Mouse (Mus musculus) CH12.LX (cell line): ENCODE data around the gene Rgs3. TPM values are rescaled to one million over a fixed set of nuclear protein-coding genes. Genes with fewer than 3 reads are reported as not detected.

Source experiments
- DNase-seq: peaks from one replicate; pipeline ENCODE4 v3.0.0-alpha.2; 2013; ENCODE audit errors: extremely low read depth
- H3K27ac ChIP-seq: 2 replicates; pipeline ENCODE4 v1.5.1; 2012; ENCODE audit warnings: low read depth, mild to moderate bottlenecking, control low read depth, moderate library complexity; ENCODE audit not compliant: insufficient read depth
- H3K27me3 ChIP-seq: replicated peaks from 2 replicates; pipeline ENCODE3; 2012; ENCODE audit warnings: inconsistent platforms
- H3K36me3 ChIP-seq, 2 experiments: replicated peaks in 1 of 2; 2 replicates each; pipeline versions ENCODE3 to v1.6.1; 2012; ENCODE audit warnings: inconsistent platforms in 1 of 2, low read length in 1 of 2, mild to moderate bottlenecking in 1 of 2, mixed read lengths in 1 of 2, moderate library complexity in 1 of 2; ENCODE audit not compliant: control insufficient read depth in 1 of 2, insufficient read depth in 1 of 2
- H3K4me1 ChIP-seq, 2 experiments: 2 replicates each; pipeline ENCODE4 v1.6.1; 2012; ENCODE audit warnings: inconsistent platforms in 1 of 2, moderate library complexity in 1 of 2; ENCODE audit not compliant: insufficient read depth in 2 of 2, control insufficient read depth in 1 of 2
- H3K4me2 ChIP-seq: 2 replicates; pipeline ENCODE4 v1.6.1; 2012; ENCODE audit warnings: low read depth, mild to moderate bottlenecking, control low read depth; ENCODE audit not compliant: poor library complexity, insufficient read depth, severe bottlenecking
- H3K4me3 ChIP-seq, 3 experiments: fragments of 150-350 bp in 1 of 3; sonication (generic) in 1 of 3; replicated peaks in 1 of 3; 2 replicates each; pipeline versions ENCODE3 to v1.5.1; 2011 to 2012; ENCODE audit warnings: low read depth in 2 of 3, low read length in 2 of 3, mild to moderate bottlenecking in 2 of 3, moderate library complexity in 2 of 3, control low read depth in 1 of 3, improper control_type of control experiment in 1 of 3, inconsistent platforms in 1 of 3, mixed read lengths in 1 of 3; ENCODE audit not compliant: poor library complexity in 1 of 3
- H3K79me2 ChIP-seq: replicated peaks from 2 replicates; pipeline ENCODE4 v1.6.1; 2012; ENCODE audit warnings: mild to moderate bottlenecking, moderate library complexity; ENCODE audit not compliant: control insufficient read depth, poor library complexity, insufficient read depth, severe bottlenecking; ENCODE audit errors: extremely low read depth
- H3K9ac ChIP-seq: 2 replicates; pipeline ENCODE4 v1.6.1; 2012; ENCODE audit warnings: low read depth, mild to moderate bottlenecking, control low read depth, moderate library complexity; ENCODE audit not compliant: insufficient read depth
- H3K9me3 ChIP-seq: replicated peaks from 2 replicates; pipeline ENCODE3; 2012; ENCODE audit warnings: low read length, inconsistent platforms, mixed read lengths
- BHLHE40 ChIP-seq: IDR thresholded peaks from 2 replicates; pipeline ENCODE4 v1.6.1; 2011; ENCODE audit warnings: mild to moderate bottlenecking, low read depth, low read length, improper control_type of control experiment
- CHD2 ChIP-seq: IDR thresholded peaks from 2 replicates; pipeline ENCODE4 v1.6.1; 2011; ENCODE audit warnings: low read length, improper control_type of control experiment
- CTCF ChIP-seq, 2 experiments: IDR thresholded peaks in 1 of 2; conservative IDR thresholded peaks in 1 of 2; 2 replicates each; pipeline ENCODE4 v1.5.1; 2011 to 2012; ENCODE audit warnings: low read depth in 2 of 2, low read length in 2 of 2, improper control_type of control experiment in 1 of 2, inconsistent platforms in 1 of 2, mild to moderate bottlenecking in 1 of 2, moderate library complexity in 1 of 2
- ELF1 ChIP-seq: IDR thresholded peaks from 2 replicates; pipeline ENCODE4 v1.6.1; 2014; ENCODE audit warnings: low read depth, mild to moderate bottlenecking, inconsistent platforms, low read length, improper control_type of control experiment
- EP300 ChIP-seq: IDR thresholded peaks from 2 replicates; pipeline ENCODE4 v1.6.1; 2011; ENCODE audit warnings: low read length, improper control_type of control experiment
- ETS1 ChIP-seq: conservative IDR thresholded peaks from 2 replicates; pipeline ENCODE4 v1.6.1; 2012; ENCODE audit warnings: low read depth, mild to moderate bottlenecking, inconsistent platforms, low read length, improper control_type of control experiment, moderate library complexity
- GABPA ChIP-seq: IDR thresholded peaks from 2 replicates; pipeline ENCODE4 v1.6.1; 2012; ENCODE audit warnings: low read depth, low read length, improper control_type of control experiment, inconsistent platforms; ENCODE audit not compliant: insufficient replicate concordance
- HCFC1 ChIP-seq: IDR thresholded peaks from 2 replicates; pipeline ENCODE4 v1.6.1; 2012; ENCODE audit warnings: low read depth, mild to moderate bottlenecking, inconsistent platforms, low read length, improper control_type of control experiment
- IRF4 ChIP-seq: IDR thresholded peaks from 2 replicates; pipeline ENCODE4 v1.6.1; 2014; ENCODE audit warnings: low read depth, mild to moderate bottlenecking, inconsistent platforms, low read length, improper control_type of control experiment
- JUN ChIP-seq: IDR thresholded peaks from 2 replicates; pipeline ENCODE4 v1.6.1; 2011; ENCODE audit warnings: low read depth, mild to moderate bottlenecking, low read length, improper control_type of control experiment, moderate library complexity; ENCODE audit not compliant: insufficient read depth
- JUND ChIP-seq: conservative IDR thresholded peaks from 2 replicates; pipeline ENCODE4 v1.6.1; 2011; ENCODE audit warnings: low read depth, low read length, improper control_type of control experiment
- KAT2A ChIP-seq: IDR thresholded peaks from 2 replicates; pipeline ENCODE4 v1.6.1; 2012; ENCODE audit warnings: low read length, improper control_type of control experiment, inconsistent platforms; ENCODE audit not compliant: insufficient replicate concordance
- MAFK ChIP-seq: IDR thresholded peaks from 2 replicates; pipeline ENCODE4 v1.6.1; 2011; ENCODE audit warnings: low read length, improper control_type of control experiment; ENCODE audit not compliant: insufficient replicate concordance
- MAZ ChIP-seq: IDR thresholded peaks from 2 replicates; pipeline ENCODE4 v1.6.1; 2012; ENCODE audit warnings: low read depth, mild to moderate bottlenecking, inconsistent platforms, low read length, improper control_type of control experiment, moderate library complexity
- MEF2A ChIP-seq: IDR thresholded peaks from 2 replicates; pipeline ENCODE4 v1.6.1; 2014; ENCODE audit warnings: low read depth, mild to moderate bottlenecking, inconsistent platforms, low read length, improper control_type of control experiment, borderline replicate concordance
- MXI1 ChIP-seq: IDR thresholded peaks from 2 replicates; pipeline ENCODE4 v1.6.1; 2011; ENCODE audit warnings: mild to moderate bottlenecking, low read depth, low read length, improper control_type of control experiment
- POLR2A ChIP-seq: IDR thresholded peaks from 2 replicates; pipeline ENCODE4 v1.6.1; 2011; ENCODE audit warnings: low read depth, mild to moderate bottlenecking, improper control_type of control experiment, low read length
- POLR2AphosphoS2 ChIP-seq: IDR thresholded peaks from 2 replicates; pipeline ENCODE4 v1.6.1; 2011; ENCODE audit warnings: low read depth, low read length, improper control_type of control experiment
- RAD21 ChIP-seq: IDR thresholded peaks from 2 replicates; pipeline ENCODE4 v1.6.1; 2011; ENCODE audit warnings: low read depth, mild to moderate bottlenecking, low read length, improper control_type of control experiment, moderate library complexity
- TCF12 ChIP-seq: IDR thresholded peaks from 2 replicates; pipeline ENCODE4 v1.6.1; 2014; ENCODE audit warnings: low read depth, mild to moderate bottlenecking, inconsistent platforms, low read length, improper control_type of control experiment
- UBTF ChIP-seq: IDR thresholded peaks from 2 replicates; pipeline ENCODE4 v1.6.1; 2012; ENCODE audit warnings: low read depth, mild to moderate bottlenecking, inconsistent platforms, low read length, improper control_type of control experiment, moderate library complexity
- ZC3H11A ChIP-seq: IDR thresholded peaks from 2 replicates; pipeline ENCODE4 v1.6.1; 2012; ENCODE audit warnings: low read depth, mild to moderate bottlenecking, inconsistent platforms, low read length, improper control_type of control experiment
- ZMIZ1 ChIP-seq: IDR thresholded peaks from 2 replicates; pipeline ENCODE4 v1.6.1; 2012; ENCODE audit warnings: low read depth, mild to moderate bottlenecking, inconsistent platforms, low read length, improper control_type of control experiment
- ZNF384 ChIP-seq: IDR thresholded peaks from 2 replicates; pipeline ENCODE4 v1.6.1; 2012; ENCODE audit warnings: low read depth, low read length, improper control_type of control experiment, inconsistent platforms
- dilution Hi-C: fragments of 300-500 bp; cut with MboI; formaldehyde crosslinking; loops from 2 replicates; pipeline ENCODE4 v1.14.3; 2020; ENCODE audit warnings: low sequenced_read_pairs; ENCODE audit not compliant: extremely low pct_unique_long_range_greater_than_20kb, extremely low pct_ligation_motif_present
- in situ Hi-C: fragments of 300-500 bp; cut with MboI; formaldehyde crosslinking; loops from 3 replicates; pipeline ENCODE4 v1.14.3; 2019; ENCODE audit warnings: low sequenced_read_pairs, low pct_ligation_motif_present, low pct_unique_long_range_greater_than_20kb, mixed read lengths
- polyA plus RNA-seq: library from polyadenylated mRNA; unstranded; fragments of >175 nt; gene quantifications from 2 replicates; pipeline ENCODE4 v1.2.1, GENCODE M21; 2012; ENCODE audit warnings: low read depth; ENCODE audit not compliant: insufficient read length
- total RNA-seq, 2 experiments: library from RNA; depleted of rRNA; stranded (reverse); fragments of 300-350 nt in 1 of 2; fragments of >200 nt in 1 of 2; gene quantifications; 2 replicates each; pipeline ENCODE4 v1.2.3; 2012 to 2014

The Rgs3 gene
- total and polyA plus RNA-seq, 3 experiments = 3.3 to 6.0 (median 3.5) TPM

- no peak overlapping the region for H3K27ac ChIP-seq
- no peaks in the 10 kb centered on the region for H3K27me3 ChIP-seq
- no peaks in the 10 kb centered on the region for H3K9me3 ChIP-seq
- no peaks in the 10 kb centered on the region for H3K79me2 ChIP-seq
- DNase-seq = peak; percentile 65
- in situ Hi-C loops (loop anchor here (5.0 kb wide), 1 partner anchor 124 kb away; no protein-coding TSS in a partner anchor), dilution Hi-C loops (no loop called here)
- no peak overlapping the region for H3K9ac ChIP-seq
- peaks cover 0 to 33% of the 10 kb centered on the region in 2 experiments for H3K36me3 ChIP-seq
- no peak overlapping the region for H3K4me3 ChIP-seq
- peaks cover 32 to 68% of the 10 kb centered on the region in 2 experiments for H3K4me1 ChIP-seq
- no peak overlapping the region for H3K4me2 ChIP-seq
- 0 out of 2 replicates have a peak, but pooled peaks have one; percentile 11 for TF ChIP-seq ETS1
- TF ChIP-seq BHLHE40 = peak; percentile 40; the same call in 1 of the 2 replicates
- TF ChIP-seq MXI1 = no peak
- peak; percentile 4; the same call in 1 of the 2 replicates for TF ChIP-seq TCF12
- no peak for TF ChIP-seq ZNF384
Observed at GRCm38 (mm10) chr4:62686769-62687168, 127.1 kb downstream of the Rgs3 start.

- H3K9me3 ChIP-seq = no peaks in the 10 kb centered on the region
- in situ Hi-C loops (loop anchor here (5.0 kb wide), 1 partner anchor 126 kb away; no protein-coding TSS in a partner anchor), dilution Hi-C loops (no loop called here)
- no peak overlapping the region for H3K27ac ChIP-seq
- H3K36me3 ChIP-seq = peaks cover 0 to 34% of the 10 kb centered on the region in 2 experiments
- TF ChIP-seq RAD21 (no peak), ELF1 (no peak), MXI1 (no peak), CHD2 (no peak), BHLHE40 (peak; percentile 58), JUND (no peak), JUN (no peak), TCF12 (peak; percentile 57; the same call in 1 of the 2 replicates), KAT2A (no peak), UBTF (no peak), CTCF (conservative IDR thresholded peaks at IDR 0.05 in 1 of 2, IDR thresholded peaks at IDR 0.05 in 1 of 2; ENCODE audit: low read depth in 2 of 2, low read length in 2 of 2) (no peak), ZMIZ1 (no peak), POLR2AphosphoS2 (no peak), POLR2A (no peak), ZC3H11A (no peak), MAFK (no peak), EP300 (peak; percentile 65), MAZ (no peak), GABPA (no peak), MEF2A (0 out of 2 replicates have a peak, but pooled peaks have one; percentile 22), IRF4 (peak; percentile 52; the same call in 1 of the 2 replicates), HCFC1 (no peak), ETS1 (peak; percentile 34)
- peak; percentile 49 for DNase-seq
- H3K4me3 ChIP-seq = no peak overlapping the region
- H3K4me2 ChIP-seq = no peak overlapping the region
- H3K9ac ChIP-seq = no peak overlapping the region
- peaks cover 31 to 67% of the 10 kb centered on the region in 2 experiments for H3K4me1 ChIP-seq
- no peaks in the 10 kb centered on the region for H3K79me2 ChIP-seq
- H3K27me3 ChIP-seq = no peaks in the 10 kb centered on the region
Observed at GRCm38 (mm10) chr4:62688142-62688541, 128.5 kb downstream of the Rgs3 start.
